ENCODE assay signal across 24 mouse cellular contexts in genomic region chr15:16492871-16493270, GRCm38 (mm10).
DNase-seq lines count a peak whose midpoint lies in the region; ATAC-seq and TF ChIP-seq lines count a peak whose summit lies in the region.
"Had no signal": no experiment of that assay in that cellular context is flagged by ENCODE, and none has a peak within 500 bp of the region (broad histone marks: within the 10 kb centered on the region; RNA-seq: fewer than 3 reads in every experiment).

No protein-coding gene starts in this region.

- H3K9ac ChIP-seq in liver, adult 2 months (ENCODE audit: low read depth, low read length) = no peak overlapping the region
- no peak overlapping the region for H3K9ac ChIP-seq in liver, embryonic 12.5 days
- H3K9ac ChIP-seq: embryonic facial prominence, embryonic 13.5 days; embryonic facial prominence, embryonic 15.5 days; forebrain, embryonic 12.5 days had no signal

- no peaks in the 10 kb centered on the region for H3K36me3 ChIP-seq in liver, adult 2 months (ENCODE audit: control insufficient read depth, insufficient read depth, low read length)
- no peaks in the 10 kb centered on the region for H3K36me3 ChIP-seq in liver, embryonic 12.5 days
- H3K36me3 ChIP-seq: embryonic facial prominence, embryonic 13.5 days; embryonic facial prominence, embryonic 15.5 days; forebrain, embryonic 10.5 days; forebrain, embryonic 12.5 days had no signal

- no peaks in the 10 kb centered on the region for H3K79me2 ChIP-seq in liver, adult 2 months (ENCODE audit: control insufficient read depth, insufficient read depth, low read length)

- H3K27me3 ChIP-seq in liver, adult 2 months (ENCODE audit: control insufficient read depth, insufficient read depth, low read length) = no peaks in the 10 kb centered on the region
- H3K27me3 ChIP-seq in liver, embryonic 12.5 days (replicated peaks) = no peaks in the 10 kb centered on the region
- H3K27me3 ChIP-seq: embryonic facial prominence, embryonic 13.5 days; embryonic facial prominence, embryonic 15.5 days; forebrain, embryonic 12.5 days had no signal

- H3K9me3 ChIP-seq in liver, embryonic 12.5 days (replicated peaks) = no peaks in the 10 kb centered on the region
- H3K9me3 ChIP-seq: embryonic facial prominence, embryonic 13.5 days; embryonic facial prominence, embryonic 15.5 days; forebrain, embryonic 12.5 days had no signal

- no peaks in the 10 kb centered on the region; the same call in 1 of the 2 replicates for H3K4me1 ChIP-seq in liver, adult 2 months (ENCODE audit: control insufficient read depth, insufficient read depth, low read length)
- H3K4me1 ChIP-seq in liver, embryonic 12.5 days = no peaks in the 10 kb centered on the region
- H3K4me1 ChIP-seq: embryonic facial prominence, embryonic 13.5 days; embryonic facial prominence, embryonic 15.5 days; forebrain, embryonic 10.5 days; forebrain, embryonic 12.5 days had no signal

- no peak overlapping the region for H3K27ac ChIP-seq in liver, adult 2 months (replicated peaks; ENCODE audit: insufficient read depth, low read depth, low read length)
- H3K27ac ChIP-seq in liver, embryonic 12.5 days = no peak overlapping the region
- H3K27ac ChIP-seq: embryonic facial prominence, embryonic 13.5 days; embryonic facial prominence, embryonic 15.5 days; forebrain, embryonic 10.5 days; forebrain, embryonic 12.5 days had no signal

- WGBS in liver, adult 2 months = 26% methylated on average over 2 of the region's 2 CpGs
- 40% methylated on average over 2 of the region's 2 CpGs for WGBS in liver, embryonic 12.5 days (ENCODE audit: insufficient replicate concordance)

- no peak for TF ChIP-seq CTCF in liver, adult 2 months (IDR thresholded peaks at IDR 0.05; ENCODE audit: low read depth, low read length)

- no peak for ATAC-seq in liver, embryonic 12.5 days
- ATAC-seq: forebrain, embryonic 14.5 days; forebrain, embryonic 16.5 days had no signal

- H3K4me3 ChIP-seq in liver, adult 2 months (ENCODE audit: insufficient read depth, low read depth, low read length) = no peak overlapping the region
- H3K4me3 ChIP-seq in liver, embryonic 12.5 days = no peak overlapping the region
- H3K4me3 ChIP-seq: embryonic facial prominence, embryonic 13.5 days; embryonic facial prominence, embryonic 15.5 days; erythroblast, embryonic 14.5 days; forebrain, embryonic 10.5 days; forebrain, embryonic 12.5 days had no signal

- TF ChIP-seq POLR2A in liver, adult 2 months (IDR thresholded peaks at IDR 0.05; ENCODE audit: extremely low read depth, insufficient read depth, low read length) = no peak

- no peak overlapping the region for H3K4me2 ChIP-seq in liver, embryonic 12.5 days
- H3K4me2 ChIP-seq: embryonic facial prominence, embryonic 13.5 days; embryonic facial prominence, embryonic 15.5 days; forebrain, embryonic 12.5 days had no signal

- intact Hi-C loops in heart, postnatal 36 days (cut with DNase I) = no loop called here

- DNase-seq in embryo, embryonic 11 days = peak; percentile 3
- DNase-seq in embryo, embryonic 10 days (ENCODE audit: low spot score) = no peak
- peak; percentile 49 for DNase-seq in heart, adult 11 months
- no peak for DNase-seq in heart, postnatal 36 days
- DNase-seq in liver, adult 2 months (ENCODE audit: extremely low read depth, low read depth, low spot score) = peak; percentile 85
- DNase-seq in ZHBTc4 (ENCODE audit: low read depth, low spot score) = peak; percentile 5
- DNase-seq in layer of hippocampus, postnatal 25 days (ENCODE audit: extremely low spot score in 1 of 2, low spot score in 1 of 2) = no peak
- DNase-seq: adrenal gland, adult 2 months; adrenal gland, postnatal 10 days; adrenal gland, postnatal 25 days; cerebellum, adult 11 months; cerebellum, adult 18-20 months; cerebellum, adult 8-10 months; cerebellum, adult 9-11 months; cerebellum, postnatal 14 days; cerebellum, postnatal 36 days had no signal

Comparison
In these comparisons a context has a peak if more than half of its experiments do, and no peak if none do; other contexts are left out.
1. DNase-seq: peak in embryo, embryonic 11 days (single experiment), heart, adult 11 months (single experiment), liver, adult 2 months (single experiment) and ZHBTc4 (single experiment); none in embryo, embryonic 10 days (single experiment), heart, postnatal 36 days (0 of 2) and layer of hippocampus, postnatal 25 days (0 of 2).